Mouse (Mus musculus) ES-E14 (cell line): ENCODE measurements around the gene Rab11a. TPM values are rescaled to one million over a fixed set of nuclear protein-coding genes. Genes with fewer than 3 reads are reported as not detected.
A peak's percentile ranks its signal among the peaks of the same experiment; 100 is the strongest.

Source experiments
- DNase-seq: peaks from one replicate; pipeline ENCODE4 v3.0.0-alpha.2; 2013; ENCODE audit warnings: low read depth, low spot score
- H3K27ac ChIP-seq: 2 replicates; pipeline ENCODE4 v1.5.1; 2012; ENCODE audit warnings: low read depth, mild to moderate bottlenecking, low read length, moderate library complexity, mixed read lengths; ENCODE audit not compliant: poor library complexity, insufficient read depth, severe bottlenecking
- H3K36me3 ChIP-seq: 2 replicates; pipeline ENCODE4 v1.6.1; 2012; ENCODE audit warnings: mild to moderate bottlenecking, low read length, moderate library complexity, mixed read lengths; ENCODE audit not compliant: control insufficient read depth, poor library complexity, insufficient read depth, severe bottlenecking
- H3K4me1 ChIP-seq, 2 experiments: fragments of 150-350 bp in 1 of 2; sonication (generic) in 1 of 2; 2 replicates each; pipeline ENCODE4 v1.6.1; 2012; ENCODE audit warnings: low read length in 2 of 2, mild to moderate bottlenecking in 1 of 2, mixed read lengths in 1 of 2; ENCODE audit not compliant: control insufficient read depth in 2 of 2, insufficient read depth in 2 of 2, poor library complexity in 1 of 2
- H3K4me3 ChIP-seq, 2 experiments: fragments of 150-350 bp in 1 of 2; sonication (generic) in 1 of 2; 2 replicates each; pipeline ENCODE4 v1.5.1; 2012; ENCODE audit warnings: low read length in 2 of 2, low read depth in 1 of 2, mild to moderate bottlenecking in 1 of 2, mixed read lengths in 1 of 2; ENCODE audit not compliant: insufficient read depth in 1 of 2, poor library complexity in 1 of 2, severe bottlenecking in 1 of 2
- H3K9ac ChIP-seq: 2 replicates; pipeline ENCODE4 v1.6.1; 2012; ENCODE audit warnings: low read depth, mild to moderate bottlenecking, low read length, mixed read lengths; ENCODE audit not compliant: poor library complexity, insufficient read depth, severe bottlenecking
- H3K9me3 ChIP-seq: fragments of 150-350 bp; sonication (generic); 2 replicates; pipeline ENCODE4 v1.6.1; 2012; ENCODE audit warnings: low read depth, mild to moderate bottlenecking, low read length; ENCODE audit not compliant: control insufficient read depth, insufficient read depth
- CHD2 ChIP-seq: IDR thresholded peaks from 2 replicates; pipeline ENCODE4 v1.6.1; 2014; ENCODE audit warnings: mild to moderate bottlenecking, low read depth, low read length, inconsistent platforms
- HCFC1 ChIP-seq: IDR thresholded peaks from 2 replicates; pipeline ENCODE4 v1.6.1; 2012; ENCODE audit warnings: low read length, inconsistent platforms, borderline replicate concordance; ENCODE audit not compliant: insufficient read depth
- MAFK ChIP-seq: IDR thresholded peaks from 2 replicates; pipeline ENCODE4 v1.6.1; 2014; ENCODE audit warnings: mild to moderate bottlenecking, low read depth, low read length, inconsistent platforms; ENCODE audit not compliant: insufficient read depth
- ZC3H11A ChIP-seq: IDR thresholded peaks from 2 replicates; pipeline ENCODE4 v1.6.1; 2012; ENCODE audit warnings: low read depth, mild to moderate bottlenecking, inconsistent platforms, low read length, borderline replicate concordance
- ZNF384 ChIP-seq: IDR thresholded peaks from 2 replicates; pipeline ENCODE4 v1.6.1; 2012; ENCODE audit warnings: low read depth, low read length, inconsistent platforms
- in situ Hi-C, 2 experiments: fragments of 600-800 bp; cut with MboI; formaldehyde crosslinking; loops; one replicate each; pipeline ENCODE4 v1.15.1; 2025; ENCODE audit warnings: low sequenced_read_pairs in 2 of 2, inconsistent platforms in 1 of 2; ENCODE audit not compliant: unreplicated experiment in 2 of 2
- total RNA-seq: library from RNA; depleted of rRNA; stranded (reverse); fragments of 300-350 nt; gene quantifications from 2 replicates; pipeline ENCODE4 v1.2.3, GENCODE M21; 2012

Gene Rab11a
- total RNA-seq, 1 experiment = 77.0 TPM

- no peak overlapping the region for H3K4me3 ChIP-seq
- peak; percentile 40 for DNase-seq
- no peaks in the 10 kb centered on the region for H3K36me3 ChIP-seq
- no peak overlapping the region for H3K27ac ChIP-seq
- no peak overlapping the region for H3K9ac ChIP-seq
- in situ Hi-C loops = no loop called here
- no peaks in the 10 kb centered on the region for H3K9me3 ChIP-seq
- TF ChIP-seq CHD2 (no peak), HCFC1 (no peak), ZC3H11A (no peak), ZNF384 (no peak), MAFK (no peak)
- H3K4me1 ChIP-seq = no peaks in the 10 kb centered on the region
These were observed 42.1 kb upstream of the Rab11a start for GRCm38 (mm10) chr9:64779628-64780027.

- TF ChIP-seq CHD2 (no peak), ZNF384 (no peak), HCFC1 (no peak), ZC3H11A (no peak), MAFK (no peak)
- no peaks in the 10 kb centered on the region for H3K4me1 ChIP-seq
- H3K9me3 ChIP-seq = no peaks in the 10 kb centered on the region
- H3K27ac ChIP-seq = no peak overlapping the region
- no peak overlapping the region for H3K9ac ChIP-seq
- no peak overlapping the region for H3K4me3 ChIP-seq
- DNase-seq = no peak
- no peaks in the 10 kb centered on the region for H3K36me3 ChIP-seq
- in situ Hi-C loops = no loop called here
These were observed 40.6 kb upstream of the Rab11a start for GRCm38 (mm10) chr9:64778151-64778550.

GRCm38 (mm10) chr9:64777441-64777987, 40.0 kb upstream of the Rab11a start:
- in situ Hi-C loops = no loop called here
- H3K27ac ChIP-seq = no peak overlapping the region
- H3K9me3 ChIP-seq = no peaks in the 10 kb centered on the region
- no peak overlapping the region for H3K4me3 ChIP-seq
- DNase-seq = no peak
- no peak overlapping the region for H3K9ac ChIP-seq
- H3K4me1 ChIP-seq = no peaks in the 10 kb centered on the region
- no peak for TF ChIP-seq HCFC1
- no peaks in the 10 kb centered on the region for H3K36me3 ChIP-seq

DNA sequence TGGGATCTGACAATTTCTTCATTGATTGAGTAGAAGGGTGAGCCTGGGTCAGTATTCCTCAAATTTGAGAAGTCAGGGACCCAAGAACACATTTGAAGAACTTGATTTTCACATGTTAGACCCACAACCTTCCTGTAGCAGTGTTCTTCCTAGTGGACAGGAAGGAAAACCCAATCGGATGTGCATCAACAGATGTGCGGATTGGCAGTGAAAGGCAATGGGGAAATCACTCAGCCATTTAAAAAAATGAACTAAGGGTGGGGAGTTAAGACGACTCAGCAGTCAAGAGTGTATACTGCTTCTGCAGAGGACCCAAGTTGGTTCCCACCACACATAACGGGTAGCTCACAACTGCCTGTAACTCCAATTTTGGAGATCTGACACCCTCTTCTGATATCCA, 37.9 kb upstream of the Rab11a start:
- H3K27ac ChIP-seq = no peak overlapping the region

GRCm38 (mm10) chr9:64774883-64775282, 37.3 kb upstream of the Rab11a start:
- no peaks in the 10 kb centered on the region for H3K9me3 ChIP-seq
- no peaks in the 10 kb centered on the region for H3K4me1 ChIP-seq
- in situ Hi-C loops = no loop called here
- H3K4me3 ChIP-seq = no peak overlapping the region
- TF ChIP-seq CHD2 = no peak
- TF ChIP-seq ZC3H11A = no peak
- no peak for TF ChIP-seq MAFK
- TF ChIP-seq HCFC1 = no peak
- TF ChIP-seq ZNF384 = no peak
- no peaks in the 10 kb centered on the region for H3K36me3 ChIP-seq
- H3K9ac ChIP-seq = no peak overlapping the region
- no peak for DNase-seq
- H3K27ac ChIP-seq = no peak overlapping the region

More for the DNA sequence above, 37.9 kb upstream of the Rab11a start:
- no peaks in the 10 kb centered on the region for H3K4me1 ChIP-seq
- H3K9ac ChIP-seq = no peak overlapping the region
- in situ Hi-C loops = no loop called here
- DNase-seq = no peak
- no peaks in the 10 kb centered on the region for H3K9me3 ChIP-seq
- H3K4me3 ChIP-seq = no peak overlapping the region
- TF ChIP-seq CHD2 (no peak), ZNF384 (no peak), ZC3H11A (no peak), MAFK (no peak), HCFC1 (no peak)
- no peaks in the 10 kb centered on the region for H3K36me3 ChIP-seq
